Mouse (Mus musculus) liver, embryonic 14 days (tissue): ENCODE data around the gene Sypl2. TPM values are rescaled to one million over a fixed set of nuclear protein-coding genes. Genes with fewer than 3 reads are reported as not detected.

Experiments used
- polyA plus RNA-seq: library from polyadenylated mRNA; depleted of rRNA; stranded (reverse); fragments of >200 nt; gene quantifications from 2 replicates; pipeline ENCODE4 v1.2.3, GENCODE M21; 2012; rRNA removed

Sypl2 gene
- 0.03 and 0.07 TPM in 2 replicates for polyA plus RNA-seq

DNA sequence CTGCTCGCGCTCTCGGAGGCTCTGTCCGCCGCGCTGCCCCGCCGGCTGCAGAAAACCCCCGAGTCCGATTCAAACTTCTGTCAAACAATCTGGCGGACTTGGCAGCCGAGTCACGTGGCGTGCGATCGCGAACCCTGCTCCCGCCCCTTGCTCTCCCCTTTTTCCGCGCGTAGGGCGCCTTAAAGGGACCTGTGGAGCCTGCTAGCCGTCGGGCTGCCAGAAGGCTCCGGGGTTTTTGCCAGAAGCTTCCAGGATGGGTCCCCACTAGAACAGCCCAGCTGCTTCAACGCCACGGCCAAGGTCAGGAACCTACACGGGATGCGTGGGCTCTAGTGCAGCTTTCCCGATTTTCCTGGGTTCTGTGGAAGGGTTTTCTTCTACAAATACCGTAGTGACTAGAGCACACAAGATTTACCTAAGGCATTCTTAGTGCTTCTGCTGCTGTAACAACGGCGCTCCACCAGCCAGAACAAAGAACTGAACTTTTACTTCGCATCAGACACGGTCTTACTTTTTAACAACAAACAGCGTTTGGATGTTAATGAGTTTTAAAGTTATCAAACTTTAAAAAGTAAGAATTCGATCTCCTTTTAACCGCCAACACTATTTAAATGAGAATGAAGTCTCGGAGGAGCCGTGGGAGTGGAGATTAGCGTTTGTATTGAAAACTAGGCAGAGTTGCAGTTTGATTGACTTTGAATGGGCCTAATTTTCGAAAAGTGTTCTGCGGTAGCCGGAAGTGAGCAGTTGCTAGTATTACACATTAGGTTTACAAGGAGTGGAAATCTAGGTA, at the start of gene Sypl2:
TSS of gene Sypl2 (minus strand) at position 91 of the 793 bp plus-strand sequence.

DNA sequence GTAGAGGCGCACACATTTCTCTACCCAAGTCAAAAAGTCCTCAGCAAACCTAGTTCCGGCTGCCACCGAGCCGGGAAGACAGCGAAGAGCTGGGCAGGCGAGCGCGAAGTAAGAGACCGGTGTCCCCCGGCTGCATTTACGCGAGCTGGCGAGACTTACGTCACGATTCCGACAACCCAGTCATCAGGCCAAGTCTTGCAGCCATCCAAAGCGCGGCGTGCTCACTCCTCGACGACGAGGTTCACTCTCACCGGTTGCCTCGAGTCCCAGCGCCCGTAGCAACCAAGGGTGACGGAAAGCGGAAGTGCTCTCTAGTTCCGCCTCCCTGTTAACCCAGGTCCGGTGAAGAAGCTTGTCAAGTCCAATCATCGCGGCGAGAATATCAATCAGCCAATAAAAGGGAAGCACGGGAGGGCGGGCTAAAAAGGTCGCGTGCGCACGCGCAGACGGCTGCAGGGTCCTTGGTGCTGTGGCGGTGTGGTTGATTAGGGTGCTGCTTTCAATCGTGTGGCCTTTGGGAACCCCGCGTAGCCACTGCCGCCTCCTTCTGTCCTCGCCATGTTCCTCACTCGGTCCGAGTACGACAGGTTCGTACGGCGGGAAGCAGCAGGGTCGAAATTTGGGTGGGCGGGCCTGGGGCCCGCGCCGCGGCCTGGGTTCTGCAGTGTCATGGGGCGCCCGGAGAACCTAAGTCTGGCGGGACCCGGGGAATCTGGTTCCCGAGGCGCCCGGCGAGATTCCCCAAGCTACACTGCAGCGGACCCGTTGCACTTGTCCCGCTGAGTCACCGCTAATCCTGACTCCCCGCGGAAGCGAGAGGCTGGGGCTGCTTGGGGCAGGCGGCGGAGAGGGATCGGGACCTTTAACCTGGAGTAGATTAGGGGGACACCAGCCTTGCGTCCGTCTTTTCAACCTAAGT, 30.5 kb upstream of the Sypl2 start, which contains the start of gene Psma5:
TSS of gene Psma5 (plus strand) at position 208 of the 919 bp plus-strand sequence.

DNA sequence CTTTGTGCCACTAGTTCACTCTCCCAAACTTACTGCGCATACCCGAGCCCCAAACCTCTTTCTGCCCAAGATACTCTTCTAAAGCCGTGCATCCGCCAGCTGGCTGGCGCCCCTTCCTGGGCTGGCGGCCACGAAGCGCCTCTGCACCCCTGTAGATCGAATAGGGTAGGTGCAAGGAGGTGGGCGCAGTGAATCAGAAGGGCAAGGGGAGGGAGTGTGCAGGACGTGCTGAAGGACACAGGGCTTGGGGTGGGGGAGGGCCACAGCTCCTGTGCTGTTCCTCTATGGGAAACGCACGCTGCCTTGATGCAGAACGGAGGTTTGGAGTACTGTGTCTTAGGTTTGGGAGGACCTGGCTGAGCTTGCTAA, 15.7 kb downstream of the Sypl2 start, which contains the start of gene Atxn7l2:
TSS of gene Atxn7l2 (minus strand) at position 164 of the 369 bp plus-strand sequence.

DNA sequence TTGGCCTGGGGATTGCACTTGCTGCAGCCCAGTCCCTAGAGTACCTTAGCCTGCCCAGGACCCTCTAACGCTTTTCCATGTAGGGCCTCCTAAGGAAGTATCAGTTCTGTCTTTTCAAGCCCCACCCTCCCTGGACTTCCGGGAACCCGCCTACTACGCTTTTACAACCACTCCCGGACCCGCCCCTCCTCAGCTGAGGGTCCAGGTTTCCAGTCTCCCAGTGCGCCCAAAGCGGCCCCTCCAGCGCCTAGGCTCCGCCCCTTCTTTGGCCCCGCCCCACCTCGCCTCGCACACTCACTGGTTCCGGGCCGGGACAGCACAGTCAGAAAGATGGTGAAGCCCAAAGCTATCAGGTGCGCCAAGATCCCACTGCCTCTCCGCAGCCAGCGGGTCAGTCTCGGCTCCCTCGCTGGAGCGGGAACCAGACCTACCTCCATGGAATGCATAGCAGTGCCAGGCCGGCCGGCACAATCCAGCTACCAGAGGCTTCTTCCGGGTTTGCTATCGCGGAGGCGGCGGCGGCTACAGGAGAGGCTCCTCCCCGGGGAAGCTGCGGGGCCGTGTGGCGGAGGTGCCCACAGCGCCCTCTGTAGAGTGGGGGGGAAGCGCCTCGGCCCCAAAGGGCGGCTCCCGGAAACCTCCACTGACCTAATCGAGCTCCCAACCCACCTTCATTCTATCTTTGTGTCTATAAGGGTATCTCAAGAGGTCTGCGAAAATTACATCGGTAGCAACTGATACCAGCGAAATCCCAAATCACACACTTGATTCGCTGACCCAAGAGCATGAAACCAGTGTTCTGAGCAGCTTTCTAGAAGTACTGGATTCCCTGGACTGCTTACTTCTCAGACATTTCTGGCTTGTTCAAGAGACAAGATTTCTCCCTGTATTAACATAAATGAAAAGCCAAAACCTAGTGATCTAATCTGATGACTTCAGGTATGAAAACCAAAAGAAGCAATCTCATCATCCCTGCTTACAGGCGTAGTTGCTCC, 25.8 kb downstream of the Sypl2 start, which contains the start of gene Cyb561d1:
TSS of gene Cyb561d1 (minus strand) at position 884 of the 995 bp plus-strand sequence.

DNA sequence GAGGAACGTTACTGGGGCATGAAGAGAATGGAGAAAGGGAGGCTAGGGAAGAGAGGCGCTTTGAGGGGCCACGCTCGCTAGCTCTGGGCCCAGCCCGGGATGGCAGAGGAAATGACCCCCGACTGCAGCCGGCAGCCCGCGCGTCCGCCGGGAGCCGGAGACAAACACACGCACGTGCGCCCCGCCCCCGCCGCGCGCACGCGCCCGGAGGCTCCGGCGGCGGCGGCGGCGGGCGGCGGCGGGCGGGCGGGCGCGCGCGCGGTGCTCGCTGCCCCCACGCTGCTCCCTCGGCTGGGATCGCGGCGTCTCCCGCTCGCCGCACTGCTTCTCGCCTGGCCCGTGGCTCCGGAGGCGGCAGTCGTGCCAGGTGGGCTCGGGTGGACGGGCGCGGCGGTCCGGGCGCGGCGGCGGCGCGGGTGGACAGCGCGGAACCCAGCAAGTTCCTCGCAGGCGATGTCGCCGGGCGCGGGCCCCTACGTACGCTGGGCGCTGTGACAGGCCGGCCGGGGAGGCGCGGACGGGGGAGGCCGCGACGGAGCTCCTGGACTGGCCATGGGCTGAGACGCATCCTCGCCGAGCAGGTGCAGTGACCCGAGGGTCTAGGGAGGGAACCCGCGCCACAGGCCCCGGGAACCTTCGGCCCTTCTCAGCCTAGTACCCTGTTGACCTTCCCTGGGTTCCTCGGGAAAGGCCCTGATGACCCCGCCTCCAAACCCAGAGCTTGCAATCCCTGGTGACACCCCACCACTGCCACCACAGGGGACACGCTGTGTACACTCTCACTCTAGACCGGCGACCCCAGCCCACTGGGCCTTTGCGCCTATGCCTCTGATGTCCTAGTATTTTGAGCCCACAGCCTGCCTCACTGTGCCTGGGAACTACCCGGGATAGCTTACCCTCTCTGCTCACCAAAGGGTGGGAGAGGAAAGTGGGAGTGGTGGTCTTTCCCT, 40.1 kb downstream of the Sypl2 start, which contains the start of gene Amigo1:
TSS of gene Amigo1 (plus strand) at position 238 of the 950 bp plus-strand sequence.

Other genes starting within 250 kb of the Sypl2 start
- gene Gstm2, start 240.2 kb downstream of the Sypl2 start, polyA plus RNA-seq, result 3.4 TPM in 2 replicates
- 111 and 127 TPM in 2 replicates for gene Gstm1, start 208.7 kb downstream of the Sypl2 start, polyA plus RNA-seq
- 10.1 and 11.9 TPM in 2 replicates for gene Gstm4, start 181.8 kb downstream of the Sypl2 start, polyA plus RNA-seq
- gene Ampd2, start 140.0 kb downstream of the Sypl2 start, polyA plus RNA-seq, result 44.0 and 51.2 TPM in 2 replicates
- 0.95 and 1.4 TPM in 2 replicates for gene Gnat2, start 133.9 kb downstream of the Sypl2 start, polyA plus RNA-seq
- gene Gnai3, start 80.5 kb downstream of the Sypl2 start, polyA plus RNA-seq, result 30.2 and 35.7 TPM in 2 replicates
- not detected in 2 replicates for gene Gpr61, start 71.8 kb downstream of the Sypl2 start, polyA plus RNA-seq
- gene Amigo1, start 40.3 kb downstream of the Sypl2 start, polyA plus RNA-seq, result 0.35 and 0.41 TPM in 2 replicates
- gene Cyb561d1, start 25.4 kb downstream of the Sypl2 start, polyA plus RNA-seq, result 1.5 and 1.9 TPM in 2 replicates
- 1.9 and 2.1 TPM in 2 replicates for gene Atxn7l2, start 15.7 kb downstream of the Sypl2 start, polyA plus RNA-seq
- 97.2 and 113 TPM in 2 replicates for gene Psma5, start 30.3 kb upstream of the Sypl2 start, polyA plus RNA-seq
- 3.5 and 4.0 TPM in 2 replicates for gene Sort1, start 57.4 kb upstream of the Sypl2 start, polyA plus RNA-seq
- gene Mybphl, start 138.3 kb upstream of the Sypl2 start, polyA plus RNA-seq, result 0.16 and 0.25 TPM in 2 replicates
- 20.7 and 20.8 TPM in 2 replicates for gene Psrc1, start 157.2 kb upstream of the Sypl2 start, polyA plus RNA-seq
- 0.23 and 0.29 TPM in 2 replicates for gene Celsr2, start 188.9 kb upstream of the Sypl2 start, polyA plus RNA-seq
- 46.8 and 52.8 TPM in 2 replicates for gene Sars, start 218.6 kb upstream of the Sypl2 start, polyA plus RNA-seq